Mouse (Mus musculus) lung, postnatal 0 days (tissue): ENCODE measurements around the gene Pan2. TPM values are rescaled to one million over a fixed set of nuclear protein-coding genes. Genes with fewer than 3 reads are reported as not detected.
A peak's percentile ranks its signal among the peaks of the same experiment; 100 is the strongest.

Source experiments
- ATAC-seq: fragments of 200-750 bp; cut with Nextera tagmentation; 2 replicates; pipeline ENCODE4 v1.8.0; 2017; ENCODE audit warnings: moderate library complexity
- DNase-seq: peaks from one replicate; pipeline ENCODE4 v3.0.0-alpha.2; 2016; ENCODE audit warnings: low spot score
- H3K27ac ChIP-seq: fragments of 300-500 bp; sonication (generic); 2 replicates; pipeline ENCODE4 v1.5.1; 2014; ENCODE audit warnings: antibody characterized with exemption, mild to moderate bottlenecking, low read length, mixed read lengths
- H3K27me3 ChIP-seq: fragments of 300-500 bp; sonication (generic); replicated peaks from 2 replicates; pipeline ENCODE4 v1.6.1; 2014; ENCODE audit warnings: low read length, mixed read lengths; ENCODE audit not compliant: insufficient read depth
- H3K36me3 ChIP-seq: fragments of 300-500 bp; sonication (generic); 2 replicates; pipeline ENCODE4 v1.6.1; 2014; ENCODE audit warnings: low read length, mixed read lengths; ENCODE audit not compliant: insufficient read depth
- H3K4me1 ChIP-seq: fragments of 300-500 bp; sonication (generic); 2 replicates; pipeline ENCODE4 v1.6.1; 2014; ENCODE audit warnings: antibody characterized with exemption, low read depth, low read length, mixed read lengths; ENCODE audit not compliant: insufficient read depth
- H3K4me2 ChIP-seq: fragments of 300-500 bp; sonication (generic); replicated peaks from 2 replicates; pipeline ENCODE4 v1.6.1; 2014; ENCODE audit warnings: low read depth, mild to moderate bottlenecking, low read length, moderate library complexity, mixed read lengths
- H3K4me3 ChIP-seq: fragments of 300-500 bp; sonication (generic); 2 replicates; pipeline ENCODE4 v1.5.1; 2014; ENCODE audit warnings: low read depth, low read length
- H3K9ac ChIP-seq: fragments of 300-500 bp; sonication (generic); replicated peaks from 2 replicates; pipeline ENCODE4 v1.6.1; 2014; ENCODE audit warnings: low read depth, mild to moderate bottlenecking
- H3K9me3 ChIP-seq: fragments of 300-500 bp; sonication (generic); 2 replicates; pipeline ENCODE4 v1.6.1; 2016; ENCODE audit warnings: low read length, mixed read lengths
- CTCF ChIP-seq: IDR thresholded peaks from 2 replicates; pipeline ENCODE4 v1.5.1; 2016; ENCODE audit warnings: antibody characterized with exemption, mild to moderate bottlenecking
- EP300 ChIP-seq: IDR thresholded peaks from 2 replicates; pipeline ENCODE4 v1.6.1; 2016; ENCODE audit warnings: antibody characterized with exemption, mild to moderate bottlenecking, control low read depth
- WGBS: fragments of 180-500 bp; shearing (Covaris S2); extraction: QIAGEN DNeasy Blood & Tissue Kit; methylation state at CpG from one replicate; pipeline ENCODE4 v1.1.7; 2014; 5-methylcytosine and 5-hydroxymethylcytosine counted together
- polyA plus RNA-seq: library from polyadenylated mRNA; unstranded; fragments of >200 nt; fragmentation: Nextera tagmentation; extraction: Ambion mirVana; gene quantifications from 2 replicates; pipeline ENCODE4 v1.2.1, GENCODE M21; 2015

Gene Pan2
- polyA plus RNA-seq, 1 experiment from 2014 or later, result 19.0 TPM

GRCm38 (mm10) chr10:128340257-128340656 is 37.1 kb downstream of the Pan2 start:
- no peaks in the 10 kb centered on the region for H3K27me3 ChIP-seq
- no peak overlapping the region for H3K9ac ChIP-seq
- H3K9me3 ChIP-seq, result no peaks in the 10 kb centered on the region
- no peaks in the 10 kb centered on the region for H3K36me3 ChIP-seq
- ATAC-seq (no peak), DNase-seq (peak; percentile 22)
- WGBS, result 69% methylated on average over 2 of the region's 2 CpGs
- TF ChIP-seq CTCF, result peak; percentile 58
- no peak for TF ChIP-seq EP300
- no peak overlapping the region for H3K4me3 ChIP-seq
- peaks cover 5% of the 10 kb centered on the region; the same call in 1 of the 2 replicates for H3K4me1 ChIP-seq
- no peak overlapping the region for H3K4me2 ChIP-seq
- no peak overlapping the region for H3K27ac ChIP-seq

GRCm38 (mm10) chr10:128343436-128343835 is 40.3 kb downstream of the Pan2 start:
- 72% methylated on average over 1 of the region's 1 CpGs for WGBS
- H3K9ac ChIP-seq, result no peak overlapping the region

GRCm38 (mm10) chr10:128344568-128345275 is 41.6 kb downstream of the Pan2 start:
- no peak overlapping the region for H3K9ac ChIP-seq

More at GRCm38 (mm10) chr10:128343436-128343835, 40.3 kb downstream of the Pan2 start:
- DNase-seq, result no peak
- Histone ChIP-seq H3K4me1 (peaks cover 2% of the 10 kb centered on the region; the same call in 1 of the 2 replicates), H3K36me3 (no peaks in the 10 kb centered on the region), H3K27ac (no peak overlapping the region), H3K27me3 (no peaks in the 10 kb centered on the region), H3K4me3 (no peak overlapping the region), H3K4me2 (no peak overlapping the region), H3K9me3 (no peaks in the 10 kb centered on the region)
- no peak for TF ChIP-seq CTCF
- no peak for TF ChIP-seq EP300
- no peak for ATAC-seq

GRCm38 (mm10) chr10:128347541-128347940 is 44.4 kb downstream of the Pan2 start:
- Histone ChIP-seq H3K27me3 (no peaks in the 10 kb centered on the region), H3K4me1 (no peaks in the 10 kb centered on the region), H3K9me3 (no peaks in the 10 kb centered on the region), H3K9ac (no peak overlapping the region), H3K4me3 (no peak overlapping the region), H3K4me2 (no peak overlapping the region), H3K36me3 (peaks cover 19% of the 10 kb centered on the region; the same call in 1 of the 2 replicates), H3K27ac (no peak overlapping the region)
- WGBS, result 85% methylated on average over 8 of the region's 8 CpGs
- TF ChIP-seq EP300, result no peak
- no peak for TF ChIP-seq CTCF
- no peak for ATAC-seq
- DNase-seq, result no peak

More at GRCm38 (mm10) chr10:128344568-128345275, 41.6 kb downstream of the Pan2 start:
- Histone ChIP-seq H3K4me1 (no peaks in the 10 kb centered on the region), H3K9me3 (no peaks in the 10 kb centered on the region), H3K27me3 (no peaks in the 10 kb centered on the region), H3K27ac (peak overlapping the region; percentile 54), H3K36me3 (no peaks in the 10 kb centered on the region), H3K4me2 (peak overlapping the region; percentile 38), H3K4me3 (no peak overlapping the region)
- DNase-seq, result peak; percentile 95
- TF ChIP-seq EP300 (no peak), CTCF (no peak)
- WGBS, result 9% methylated on average over 7 of the region's 7 CpGs
- peak; percentile 92 for ATAC-seq

- DNase-seq (peak; percentile 74), ATAC-seq (peak; percentile 49; the same call in 1 of the 2 replicates)
- H3K27me3 ChIP-seq, result no peaks in the 10 kb centered on the region
- no peaks in the 10 kb centered on the region for H3K4me1 ChIP-seq
- no peak overlapping the region for H3K4me3 ChIP-seq
- 36% methylated on average over 2 of the region's 2 CpGs for WGBS
- H3K4me2 ChIP-seq, result no peak overlapping the region
- H3K27ac ChIP-seq, result no peak overlapping the region
- no peak for TF ChIP-seq EP300
- peak; percentile 80 for TF ChIP-seq CTCF
- H3K36me3 ChIP-seq, result peaks cover 36% of the 10 kb centered on the region
- H3K9me3 ChIP-seq, result no peaks in the 10 kb centered on the region
- no peak overlapping the region for H3K9ac ChIP-seq
These were observed 55.7 kb downstream of the Pan2 start for GRCm38 (mm10) chr10:128358796-128359195.

- no peaks in the 10 kb centered on the region for H3K27me3 ChIP-seq
- peaks cover 32% of the 10 kb centered on the region for H3K36me3 ChIP-seq
- H3K9ac ChIP-seq, result no peak overlapping the region
- no peak overlapping the region for H3K4me3 ChIP-seq
- WGBS, result 79% methylated on average over 6 of the region's 6 CpGs
- no peak for TF ChIP-seq EP300
- TF ChIP-seq CTCF, result no peak
- H3K27ac ChIP-seq, result no peak overlapping the region
- ATAC-seq, result no peak
- H3K9me3 ChIP-seq, result no peaks in the 10 kb centered on the region
- no peak for DNase-seq
- H3K4me1 ChIP-seq, result no peaks in the 10 kb centered on the region
- H3K4me2 ChIP-seq, result no peak overlapping the region
These were observed 56.1 kb downstream of the Pan2 start for GRCm38 (mm10) chr10:128359226-128359625.
